Mouse (Mus musculus) cortical plate, adult 2 months (tissue): Measurements from ENCODE around the gene Ptpre. TPM values are rescaled to one million over a fixed set of nuclear protein-coding genes. Genes with fewer than 3 reads are reported as not detected.
A peak's percentile ranks its signal among the peaks of the same experiment; 100 is the strongest.
"Not testable (repeated sequence)": the region's sequence is repeated elsewhere in the genome, so short reads cannot be mapped to it uniquely, and the experiment has no call there.

ENCODE experiments used
- H3K27ac ChIP-seq: fragments of 200-500 bp; 2 replicates; pipeline ENCODE4 v1.5.1; 2012; ENCODE audit warnings: low read length, control low read depth, inconsistent platforms; ENCODE audit not compliant: insufficient read depth
- H3K4me1 ChIP-seq: fragments of 200-500 bp; 2 replicates; pipeline ENCODE4 v1.6.1; 2011; ENCODE audit warnings: low read length; ENCODE audit not compliant: control insufficient read depth, insufficient read depth
- H3K4me3 ChIP-seq: fragments of 200-500 bp; 2 replicates; pipeline ENCODE4 v1.5.1; 2011; ENCODE audit warnings: mild to moderate bottlenecking, low read length, control low read depth; ENCODE audit not compliant: insufficient read depth
- CTCF ChIP-seq: fragments of 200-500 bp; IDR thresholded peaks from 2 replicates; pipeline ENCODE4 v1.5.1; 2011; ENCODE audit warnings: mild to moderate bottlenecking, control low read depth, low read length; ENCODE audit not compliant: insufficient read depth; ENCODE audit errors: extremely low read depth
- POLR2A ChIP-seq: fragments of 200-500 bp; IDR thresholded peaks from 2 replicates; pipeline ENCODE4 v1.6.1; 2011; ENCODE audit warnings: mild to moderate bottlenecking, low read length, control low read depth; ENCODE audit not compliant: insufficient read depth; ENCODE audit errors: extremely low read depth
- polyA plus RNA-seq: library from polyadenylated mRNA; depleted of rRNA; stranded (reverse); fragments of >200 nt; gene quantifications from 2 replicates; pipeline ENCODE4 v1.2.3, GENCODE M21; 2012

The Ptpre gene
- polyA plus RNA-seq, 1 experiment = 13.3 TPM

GRCm38 (mm10) chr7:135698362-135698761 lies 161.1 kb downstream of the Ptpre start:
- no peak for TF ChIP-seq POLR2A
- TF ChIP-seq CTCF = no peak
- Histone ChIP-seq H3K4me1 (no peaks in the 10 kb centered on the region), H3K27ac (no peak overlapping the region), H3K4me3 (no peak overlapping the region)

- H3K4me1 ChIP-seq, H3K27ac ChIP-seq, H3K4me3 ChIP-seq: not testable (repeated sequence)
Measured at GRCm38 (mm10) chr7:135699351-135699750, 162.1 kb downstream of the Ptpre start.

- no peaks in the 10 kb centered on the region for H3K4me1 ChIP-seq
- H3K27ac ChIP-seq = no peak overlapping the region
- no peak overlapping the region for H3K4me3 ChIP-seq
- TF ChIP-seq POLR2A = no peak
- TF ChIP-seq CTCF = no peak
Measured at GRCm38 (mm10) chr7:135703600-135704148, 166.4 kb downstream of the Ptpre start.

GRCm38 (mm10) chr7:135704251-135704650 lies 167.0 kb downstream of the Ptpre start:
- no peak overlapping the region for H3K4me3 ChIP-seq
- no peak overlapping the region for H3K27ac ChIP-seq
- no peaks in the 10 kb centered on the region for H3K4me1 ChIP-seq
- TF ChIP-seq POLR2A (no peak), CTCF (no peak)

- Histone ChIP-seq H3K27ac (no peak overlapping the region), H3K4me1 (no peaks in the 10 kb centered on the region), H3K4me3 (no peak overlapping the region)
- TF ChIP-seq CTCF = no peak
- no peak for TF ChIP-seq POLR2A
Measured at GRCm38 (mm10) chr7:135705083-135705482, 167.8 kb downstream of the Ptpre start.

- H3K4me3 ChIP-seq = no peak overlapping the region
- H3K27ac ChIP-seq = no peak overlapping the region
Measured at GRCm38 (mm10) chr7:135705753-135706152, 168.5 kb downstream of the Ptpre start.

GRCm38 (mm10) chr7:135710702-135711101 lies 173.4 kb downstream of the Ptpre start:
- no peaks in the 10 kb centered on the region for H3K4me1 ChIP-seq
- TF ChIP-seq POLR2A = no peak
- TF ChIP-seq CTCF = no peak
- no peak overlapping the region for H3K27ac ChIP-seq
- H3K4me3 ChIP-seq = no peak overlapping the region

More at GRCm38 (mm10) chr7:135705753-135706152, 168.5 kb downstream of the Ptpre start:
- no peaks in the 10 kb centered on the region for H3K4me1 ChIP-seq
- no peak for TF ChIP-seq POLR2A

GRCm38 (mm10) chr7:135712534-135712933 lies 175.3 kb downstream of the Ptpre start:
- Histone ChIP-seq H3K4me1 (no peaks in the 10 kb centered on the region), H3K4me3 (no peak overlapping the region), H3K27ac (no peak overlapping the region)
- TF ChIP-seq CTCF = no peak
- TF ChIP-seq POLR2A = no peak

- H3K4me3 ChIP-seq = no peak overlapping the region
- TF ChIP-seq CTCF (no peak), POLR2A (no peak)
Measured at GRCm38 (mm10) chr7:135713326-135713725, 176.0 kb downstream of the Ptpre start.

GRCm38 (mm10) chr7:135715166-135715565 lies 177.9 kb downstream of the Ptpre start:
- H3K27ac ChIP-seq = no peak overlapping the region
- no peak for TF ChIP-seq POLR2A
- no peak for TF ChIP-seq CTCF
- H3K4me3 ChIP-seq = no peak overlapping the region; the same call in 1 of the 2 replicates
- no peaks in the 10 kb centered on the region for H3K4me1 ChIP-seq

More at GRCm38 (mm10) chr7:135713326-135713725, 176.0 kb downstream of the Ptpre start:
- no peak overlapping the region for H3K27ac ChIP-seq
- no peaks in the 10 kb centered on the region for H3K4me1 ChIP-seq

- Histone ChIP-seq H3K27ac (no peak within 1 kb of the TSS), H3K4me3 (peak within 1 kb of the TSS; percentile 30), H3K4me1 (no peaks in the 10 kb centered on the region)
- TF ChIP-seq POLR2A (no peak), CTCF (no peak)
Measured at GRCm38 (mm10) chr7:135715642-135716444, 178.6 kb downstream of the Ptpre start, which contains the start of gene Mki67. TSS of gene Mki67 (minus strand) at chr7:135716361.
